Mouse (Mus musculus) bone marrow macrophage, adult 2 months (primary cell): Measurements from ENCODE around the gene Clec2d.

Experiments used
- CTCF ChIP-seq: IDR thresholded peaks from 2 replicates; pipeline ENCODE4 v1.5.1; 2012; ENCODE audit warnings: low read depth, mild to moderate bottlenecking, low read length, moderate library complexity
- POLR2A ChIP-seq: IDR thresholded peaks from 2 replicates; pipeline ENCODE4 v1.6.1; 2012; ENCODE audit warnings: mild to moderate bottlenecking, low read depth, low read length, borderline replicate concordance

DNA sequence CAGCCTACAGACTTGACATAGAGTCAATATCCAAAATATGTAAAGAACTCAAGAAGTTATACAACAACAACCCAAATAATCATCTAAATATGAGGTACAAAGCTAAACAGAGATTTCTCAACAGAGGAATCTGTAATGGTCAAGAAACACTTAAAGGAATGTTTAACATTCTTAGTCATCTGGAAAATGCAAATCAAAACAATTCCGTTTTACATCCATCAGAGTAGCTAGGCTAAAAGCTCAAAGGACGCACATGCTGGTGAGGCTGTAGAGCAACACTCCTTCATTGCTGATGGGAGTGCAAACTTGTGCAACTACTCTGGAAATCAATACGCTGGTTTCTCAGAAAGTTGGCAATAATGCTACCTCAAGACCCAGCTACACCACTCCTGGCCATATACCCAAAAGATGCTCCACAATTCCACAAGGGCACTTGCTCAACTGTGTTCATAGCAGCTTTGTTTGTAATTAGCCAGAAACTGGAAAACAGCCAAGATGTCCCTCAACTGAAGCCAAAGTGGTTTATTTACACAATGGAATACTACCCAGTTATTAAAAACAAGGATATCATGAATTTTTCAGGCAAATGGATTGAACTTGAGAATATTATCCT is 41.9 kb downstream of the Clec2d start:
- TF ChIP-seq CTCF (no peak), POLR2A (no peak)
